Mouse (Mus musculus): Measurements from ENCODE around the gene Olfr913. TPM values are rescaled to one million over a fixed set of nuclear protein-coding genes. Genes with fewer than 3 reads are reported as not detected.

Gene Olfr913
- not detected in 2 replicates for polyA plus RNA-seq (2015; fragmentation: Nextera tagmentation; extraction: Ambion mirVana)

DNA sequence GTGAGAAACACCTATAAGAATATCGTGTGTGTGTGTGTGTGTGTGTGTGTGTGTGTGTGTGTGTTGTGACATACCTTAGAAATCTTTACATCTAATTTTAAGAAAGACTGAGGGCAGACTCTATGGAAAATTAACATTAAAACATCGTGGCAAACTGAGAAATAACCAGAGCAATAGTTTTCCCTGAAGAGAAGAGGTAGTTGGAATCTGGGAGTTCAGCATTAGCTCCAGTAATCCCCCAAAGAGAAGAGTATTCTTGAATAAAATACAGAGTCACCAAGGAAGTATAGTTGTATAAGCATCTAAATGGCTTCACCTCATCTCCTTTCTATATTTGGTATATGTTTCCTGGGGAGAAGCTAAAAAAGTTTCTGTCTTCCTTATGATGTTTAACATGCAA, at the start of gene Olfr913:
Gene Olfr913, plus strand, starts transcription at position 301 of the 400 bp plus-strand sequence.

DNA sequence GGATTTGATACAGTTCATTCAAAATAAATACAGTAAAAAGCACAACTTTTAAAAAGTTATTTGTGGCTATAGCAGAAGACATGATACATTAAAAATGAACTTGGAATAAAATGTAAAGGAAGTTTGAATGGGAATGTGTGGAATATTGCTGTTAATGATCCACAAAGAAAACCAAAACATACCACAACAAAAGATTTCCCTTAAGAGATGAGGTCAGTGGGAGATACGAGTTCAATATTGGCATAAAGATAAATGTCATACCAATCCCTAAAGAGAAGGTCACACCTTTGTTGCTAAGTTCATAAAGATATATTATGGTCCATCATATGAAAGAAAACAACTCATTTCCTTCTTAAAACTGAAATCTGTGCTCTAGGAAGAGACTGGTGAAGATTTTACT, 12.7 kb upstream of the Olfr913 start, which contains the start of gene Olfr912:
Gene Olfr912, plus strand, starts transcription at position 301 of the 400 bp plus-strand sequence.

DNA sequence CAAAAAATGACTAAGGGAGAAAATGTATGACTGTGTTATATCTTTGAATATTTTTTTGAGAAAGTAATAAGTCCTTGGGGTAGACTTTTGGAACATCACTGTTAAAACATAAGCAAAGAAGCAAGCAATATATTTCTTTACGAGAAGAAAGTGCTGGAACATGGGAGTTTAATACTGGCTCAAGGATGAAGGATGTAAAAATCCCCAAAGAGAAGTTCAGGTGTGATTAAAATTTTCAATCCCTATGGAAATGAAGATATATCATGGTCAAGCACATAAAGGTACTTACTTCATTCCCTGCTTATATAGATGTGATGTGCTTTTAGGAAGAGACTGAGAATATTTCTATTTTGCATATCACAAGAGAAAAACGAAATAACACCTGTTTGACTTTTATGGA, 12.2 kb downstream of the Olfr913 start, which contains the start of gene Olfr914:
Gene Olfr914, plus strand, starts transcription at position 301 of the 400 bp plus-strand sequence.

Other genes with a start within 250 kb of the Olfr913 start
- not detected in 2 replicates for gene Olfr898, start 244.3 kb upstream of the Olfr913 start, polyA plus RNA-seq (2015; fragmentation: Nextera tagmentation; extraction: Ambion mirVana)
- not detected in 2 replicates for gene Olfr250, start 225.9 kb upstream of the Olfr913 start, polyA plus RNA-seq (2015; fragmentation: Nextera tagmentation; extraction: Ambion mirVana)
- not detected in 2 replicates for gene Olfr251, start 215.7 kb upstream of the Olfr913 start, polyA plus RNA-seq (2015; fragmentation: Nextera tagmentation; extraction: Ambion mirVana)
- gene Olfr147, start 191.1 kb upstream of the Olfr913 start, polyA plus RNA-seq (2015; fragmentation: Nextera tagmentation; extraction: Ambion mirVana) = not detected in 2 replicates
- gene Olfr901, start 163.3 kb upstream of the Olfr913 start, polyA plus RNA-seq (2015; fragmentation: Nextera tagmentation; extraction: Ambion mirVana) = not detected in 2 replicates
- gene Olfr902, start 145.1 kb upstream of the Olfr913 start, polyA plus RNA-seq (2015; fragmentation: Nextera tagmentation; extraction: Ambion mirVana) = not detected in 2 replicates
- not detected in 2 replicates for gene Olfr904, start 129.6 kb upstream of the Olfr913 start, polyA plus RNA-seq (2015; fragmentation: Nextera tagmentation; extraction: Ambion mirVana)
- not detected in 2 replicates for gene Olfr905, start 121.7 kb upstream of the Olfr913 start, polyA plus RNA-seq (2015; fragmentation: Nextera tagmentation; extraction: Ambion mirVana)
- not detected in 2 replicates for gene Olfr906, start 105.7 kb upstream of the Olfr913 start, polyA plus RNA-seq (2015; fragmentation: Nextera tagmentation; extraction: Ambion mirVana)
- not detected in 2 replicates for gene Olfr907, start 97.0 kb upstream of the Olfr913 start, polyA plus RNA-seq (2015; fragmentation: Nextera tagmentation; extraction: Ambion mirVana)
- gene Olfr911-ps1, start 71.2 kb upstream of the Olfr913 start, polyA plus RNA-seq (2015; fragmentation: Nextera tagmentation; extraction: Ambion mirVana) = not detected in 2 replicates
- not detected in 2 replicates for gene Olfr910, start 54.9 kb upstream of the Olfr913 start, polyA plus RNA-seq (2015; fragmentation: Nextera tagmentation; extraction: Ambion mirVana)
- not detected in 2 replicates for gene Olfr912, start 12.6 kb upstream of the Olfr913 start, polyA plus RNA-seq (2015; fragmentation: Nextera tagmentation; extraction: Ambion mirVana)
- not detected in 2 replicates for gene Olfr914, start 12.3 kb downstream of the Olfr913 start, polyA plus RNA-seq (2015; fragmentation: Nextera tagmentation; extraction: Ambion mirVana)
- gene Olfr916, start 67.1 kb downstream of the Olfr913 start, polyA plus RNA-seq (2015; fragmentation: Nextera tagmentation; extraction: Ambion mirVana) = not detected in 2 replicates
- not detected in 2 replicates for gene Olfr917, start 73.1 kb downstream of the Olfr913 start, polyA plus RNA-seq (2015; fragmentation: Nextera tagmentation; extraction: Ambion mirVana)
- not detected in 2 replicates for gene Olfr918, start 81.8 kb downstream of the Olfr913 start, polyA plus RNA-seq (2015; fragmentation: Nextera tagmentation; extraction: Ambion mirVana)
- not detected in 2 replicates for gene Olfr919, start 110.9 kb downstream of the Olfr913 start, polyA plus RNA-seq (2015; fragmentation: Nextera tagmentation; extraction: Ambion mirVana)
- 13.1 and 19.9 TPM in 2 replicates for gene Vwa5a, start 125.5 kb downstream of the Olfr913 start, polyA plus RNA-seq (2015; fragmentation: Nextera tagmentation; extraction: Ambion mirVana)
- 0.22 and 0.38 TPM in 2 replicates for gene Olfr920, start 159.5 kb downstream of the Olfr913 start, polyA plus RNA-seq (2015; fragmentation: Nextera tagmentation; extraction: Ambion mirVana)
- not detected in 2 replicates for gene Olfr921, start 180.3 kb downstream of the Olfr913 start, polyA plus RNA-seq (2015; fragmentation: Nextera tagmentation; extraction: Ambion mirVana)
- gene Olfr922, start 221.9 kb downstream of the Olfr913 start, polyA plus RNA-seq (2015; fragmentation: Nextera tagmentation; extraction: Ambion mirVana) = not detected in 2 replicates
- not detected in 2 replicates for gene Olfr923, start 233.8 kb downstream of the Olfr913 start, polyA plus RNA-seq (2015; fragmentation: Nextera tagmentation; extraction: Ambion mirVana)